Mouse (Mus musculus) hindbrain, postnatal 0 days (tissue): Measurements from ENCODE around the gene Arpp21. TPM values are rescaled to one million over a fixed set of nuclear protein-coding genes. Genes with fewer than 3 reads are reported as not detected.

Experiments
- ATAC-seq: fragments of 200-750 bp; cut with Nextera tagmentation; 2 replicates; pipeline ENCODE4 v1.8.0; 2017; ENCODE audit warnings: mild to moderate bottlenecking, moderate TSS enrichment, moderate library complexity
- DNase-seq: peaks from one replicate; pipeline ENCODE4 v3.0.0-alpha.2; 2015; ENCODE audit warnings: low spot score
- H3K27ac ChIP-seq: fragments of 300-500 bp; sonication (generic); 2 replicates; pipeline ENCODE4 v1.5.1; 2014; ENCODE audit warnings: mild to moderate bottlenecking
- H3K27me3 ChIP-seq: fragments of 300-500 bp; sonication (generic); 2 replicates; pipeline ENCODE4 v1.6.1; 2014; ENCODE audit warnings: low read length, mixed read lengths; ENCODE audit not compliant: insufficient read depth
- H3K36me3 ChIP-seq: fragments of 300-500 bp; sonication (generic); 2 replicates; pipeline ENCODE4 v1.6.1; 2014; ENCODE audit warnings: low read length, mixed read lengths; ENCODE audit not compliant: insufficient read depth
- H3K4me1 ChIP-seq: fragments of 300-500 bp; sonication (generic); 2 replicates; pipeline ENCODE4 v1.6.1; 2014; ENCODE audit warnings: antibody characterized with exemption, low read length, mixed read lengths; ENCODE audit not compliant: insufficient read depth
- H3K4me2 ChIP-seq: fragments of 300-500 bp; sonication (generic); 2 replicates; pipeline ENCODE4 v1.6.1; 2014; ENCODE audit warnings: low read depth, mild to moderate bottlenecking, low read length, moderate library complexity, mixed read lengths
- H3K4me3 ChIP-seq: fragments of 300-500 bp; sonication (generic); 2 replicates; pipeline ENCODE4 v1.5.1; 2014; ENCODE audit warnings: low read length
- H3K9ac ChIP-seq: fragments of 300-500 bp; sonication (generic); replicated peaks from 2 replicates; pipeline ENCODE4 v1.6.1; 2014; ENCODE audit warnings: mild to moderate bottlenecking, low read length, moderate library complexity, mixed read lengths
- H3K9me3 ChIP-seq: fragments of 300-500 bp; sonication (generic); 2 replicates; pipeline ENCODE4 v1.6.1; 2016; ENCODE audit warnings: low read length, mixed read lengths
- CTCF ChIP-seq: IDR thresholded peaks from 2 replicates; pipeline ENCODE4 v1.5.1; 2016; ENCODE audit warnings: antibody characterized with exemption, control low read depth, low read depth
- WGBS: fragments of 180-500 bp; shearing (Covaris S2); extraction: QIAGEN DNeasy Blood & Tissue Kit; methylation state at CpG from one replicate; pipeline ENCODE4 v1.1.7; 2014; 5-methylcytosine and 5-hydroxymethylcytosine counted together
- polyA plus RNA-seq: library from polyadenylated mRNA; unstranded; fragments of >200 nt; fragmentation: Nextera tagmentation; extraction: Ambion mirVana; gene quantifications from 2 replicates; pipeline ENCODE4 v1.2.1, GENCODE M21; 2015
- total RNA-seq: library from RNA; depleted of rRNA; stranded (reverse); fragments of >200 nt; gene quantifications from 2 replicates; pipeline ENCODE4 v1.2.3, GENCODE M21; 2014

Arpp21 gene
- total and polyA plus RNA-seq, 2 experiments from 2014 or later: 60.9 to 80.5 TPM

DNA sequence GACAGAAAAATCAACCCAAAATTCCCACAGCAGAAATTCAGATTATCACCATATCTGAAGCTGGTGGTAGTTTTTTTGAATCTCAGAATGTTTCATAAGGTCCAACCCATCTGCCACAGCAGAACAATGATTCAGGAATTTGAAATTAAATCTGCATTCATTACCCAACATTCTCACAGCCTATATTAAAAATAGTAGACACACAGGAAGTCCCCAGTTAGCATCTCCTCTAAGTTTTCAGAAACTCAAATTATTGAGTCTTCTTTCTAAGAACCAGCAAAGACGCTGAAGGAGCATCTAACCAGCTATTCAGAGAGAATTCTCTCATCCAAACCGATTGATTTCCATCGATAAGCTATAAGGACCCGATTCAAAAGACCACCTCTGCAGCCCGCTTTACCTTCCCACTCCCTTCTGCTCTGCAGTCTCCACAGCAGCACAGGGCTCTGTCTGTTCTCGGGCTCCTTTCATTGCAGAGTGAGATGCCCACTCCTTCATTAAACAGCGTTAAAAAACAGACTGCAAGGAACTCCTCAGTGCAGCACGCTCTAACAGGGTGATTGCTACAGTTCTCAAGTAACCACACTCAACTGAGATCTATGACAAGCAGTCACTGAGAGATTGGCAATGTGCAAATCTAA lies 3.7 kb downstream of the Arpp21 start:
- Histone ChIP-seq H3K27ac (peak overlapping the region; percentile 94), H3K36me3 (no peaks in the 10 kb centered on the region), H3K4me2 (peak overlapping the region; percentile 81), H3K9me3 (no peaks in the 10 kb centered on the region), H3K4me3 (peak overlapping the region; percentile 60), H3K9ac (peak overlapping the region; percentile 80), H3K4me1 (no peaks in the 10 kb centered on the region; the same call in 1 of the 2 replicates), H3K27me3 (no peaks in the 10 kb centered on the region)
- 45% methylated on average over 8 of the region's 8 CpGs for WGBS
- no peak for TF ChIP-seq CTCF
- no peak for ATAC-seq
- DNase-seq: peak; percentile 39

DNA sequence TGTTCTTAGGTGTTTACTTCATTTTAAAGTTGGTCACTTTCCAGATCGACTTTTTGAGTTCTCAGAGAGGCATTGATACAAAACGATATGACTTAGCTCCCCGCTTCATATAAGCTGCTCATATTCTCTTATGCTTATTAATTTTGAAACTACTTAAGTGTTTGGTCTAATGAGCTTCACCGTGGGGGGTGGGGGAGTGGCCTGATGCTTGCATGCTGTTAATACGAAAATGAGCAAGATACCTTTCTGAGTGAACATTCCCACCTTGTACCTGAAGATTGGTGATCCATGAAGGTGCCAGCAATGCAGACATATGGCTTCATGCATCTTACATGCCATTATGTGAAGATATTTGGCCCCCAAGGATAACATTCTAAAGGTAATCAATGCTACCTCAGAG lies 4.4 kb downstream of the Arpp21 start:
- peak overlapping the region; percentile 80 for H3K9ac ChIP-seq
- DNase-seq: peak; percentile 65

DNA sequence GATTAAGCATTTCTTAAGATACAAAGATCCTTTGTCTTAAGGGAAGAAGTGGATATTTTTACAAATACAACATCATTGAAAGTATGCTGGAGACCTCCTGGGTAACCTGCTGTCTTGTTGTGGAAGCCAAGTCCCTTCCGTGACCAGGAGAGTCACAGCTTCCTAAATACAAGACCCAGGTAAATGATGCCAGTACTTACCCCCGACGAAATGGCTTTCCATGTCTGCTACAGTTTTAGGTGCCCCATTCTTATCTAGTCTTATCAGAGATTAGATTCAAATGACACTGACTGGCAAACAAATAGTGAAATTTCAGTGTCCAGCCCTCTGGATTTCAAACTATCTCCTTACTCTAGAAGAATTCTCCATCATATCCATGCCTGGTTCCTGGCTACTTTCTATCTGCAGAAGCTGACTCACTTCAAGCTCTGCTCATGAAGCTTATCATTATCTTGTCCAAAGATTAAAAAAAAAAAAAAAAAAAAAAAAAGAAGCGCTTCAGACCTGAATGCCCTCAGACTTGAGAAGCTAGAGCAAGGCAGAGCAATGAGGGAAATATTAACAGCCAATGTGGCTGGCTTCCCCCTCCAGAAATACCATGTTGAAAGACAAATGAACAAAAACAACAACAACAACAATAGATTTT lies 4.9 kb downstream of the Arpp21 start:
- Histone ChIP-seq H3K27ac (peak overlapping the region; percentile 94), H3K9ac (peak overlapping the region; percentile 80), H3K4me1 (no peaks in the 10 kb centered on the region; the same call in 1 of the 2 replicates), H3K27me3 (no peaks in the 10 kb centered on the region), H3K4me3 (peak overlapping the region; percentile 60), H3K4me2 (peak overlapping the region; percentile 81), H3K9me3 (no peaks in the 10 kb centered on the region), H3K36me3 (no peaks in the 10 kb centered on the region)
- ATAC-seq (no peak), DNase-seq (no peak)
- WGBS: 67% methylated on average over 4 of the region's 4 CpGs
- no peak for TF ChIP-seq CTCF

More for the DNA sequence above, 4.4 kb downstream of the Arpp21 start:
- Histone ChIP-seq H3K27me3 (no peaks in the 10 kb centered on the region), H3K9me3 (no peaks in the 10 kb centered on the region), H3K27ac (peak overlapping the region; percentile 94; the same call in 1 of the 2 replicates), H3K4me3 (peak overlapping the region; percentile 60), H3K4me1 (no peaks in the 10 kb centered on the region; the same call in 1 of the 2 replicates), H3K36me3 (no peaks in the 10 kb centered on the region), H3K4me2 (peak overlapping the region; percentile 81)
- WGBS: 61% methylated on average over 5 of the region's 5 CpGs
- no peak for ATAC-seq
- TF ChIP-seq CTCF: no peak

DNA sequence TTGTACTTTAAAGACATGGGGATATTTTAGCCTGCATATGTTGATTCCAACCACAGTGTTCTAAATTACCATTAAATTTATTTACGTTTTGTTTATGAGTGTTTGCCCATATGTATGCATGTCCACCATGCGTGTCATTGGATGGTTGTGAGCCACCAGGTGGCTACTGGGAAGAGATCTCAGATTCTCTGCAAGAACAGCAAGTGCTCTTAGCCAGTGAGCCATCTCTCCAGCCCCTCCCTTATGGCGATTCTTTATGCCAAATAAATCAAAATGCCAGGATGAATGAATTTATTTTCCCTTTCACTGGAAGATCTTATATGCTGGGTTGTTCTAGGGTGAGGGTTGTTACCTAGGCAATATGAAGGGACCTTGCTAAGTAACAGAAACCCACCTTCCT lies 7.3 kb downstream of the Arpp21 start:
- no peak overlapping the region for H3K9ac ChIP-seq
- no peak overlapping the region for H3K4me3 ChIP-seq
- H3K27me3 ChIP-seq: no peaks in the 10 kb centered on the region
- H3K9me3 ChIP-seq: no peaks in the 10 kb centered on the region
- ATAC-seq (no peak), DNase-seq (no peak)
- H3K36me3 ChIP-seq: no peaks in the 10 kb centered on the region
- no peaks in the 10 kb centered on the region for H3K4me1 ChIP-seq
- H3K27ac ChIP-seq: no peak overlapping the region
- peak overlapping the region; percentile 31 for H3K4me2 ChIP-seq
- no peak for TF ChIP-seq CTCF
- 71% methylated on average over 3 of the region's 3 CpGs for WGBS

DNA sequence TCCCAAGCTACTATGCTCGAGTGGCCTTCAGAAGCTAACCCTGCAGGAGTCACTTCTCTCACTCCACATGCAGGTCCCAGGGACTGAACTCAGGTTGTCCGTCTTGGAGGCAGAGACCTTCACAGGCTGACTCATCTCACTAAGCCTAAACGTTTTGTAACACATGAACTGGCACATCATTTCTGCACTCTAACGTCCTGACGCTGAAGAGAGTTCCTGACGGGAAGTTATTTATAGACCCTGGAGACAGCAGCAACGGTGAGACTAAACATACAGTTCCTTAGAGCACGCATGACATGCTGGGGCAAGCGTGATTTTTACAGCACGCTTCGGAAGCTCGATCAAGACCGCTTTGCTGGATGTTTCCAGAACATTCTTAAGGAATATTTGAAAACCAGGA lies 8.6 kb downstream of the Arpp21 start:
- H3K9me3 ChIP-seq: no peaks in the 10 kb centered on the region
- H3K4me3 ChIP-seq: no peak overlapping the region
- H3K27ac ChIP-seq: no peak overlapping the region
- 70% methylated on average over 13 of the region's 13 CpGs for WGBS
- no peaks in the 10 kb centered on the region for H3K4me1 ChIP-seq
- DNase-seq (no peak), ATAC-seq (no peak)
- peak overlapping the region; percentile 31; the same call in 1 of the 2 replicates for H3K4me2 ChIP-seq
- H3K36me3 ChIP-seq: no peaks in the 10 kb centered on the region
- TF ChIP-seq CTCF: no peak
- no peak overlapping the region for H3K9ac ChIP-seq
- H3K27me3 ChIP-seq: no peaks in the 10 kb centered on the region

DNA sequence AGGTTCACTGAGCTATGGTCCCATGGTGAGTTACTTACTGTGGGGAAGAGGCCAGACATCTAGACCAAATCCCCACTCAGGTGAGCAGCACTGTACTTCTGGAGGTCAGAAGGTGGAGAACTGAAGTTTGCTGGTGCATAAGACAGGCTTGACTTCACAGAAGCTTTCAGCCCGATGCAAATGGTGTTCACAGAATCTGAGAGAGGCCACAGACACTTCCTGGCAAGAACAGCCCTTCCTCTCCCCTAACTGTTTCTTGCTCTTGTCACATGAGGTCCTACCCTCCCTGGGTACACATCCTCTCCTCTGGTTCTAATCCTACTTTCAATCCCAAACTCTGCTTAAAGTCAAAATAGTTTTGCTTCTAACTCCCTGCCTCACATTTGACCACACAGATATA lies 9.2 kb downstream of the Arpp21 start:
- no peak for DNase-seq
- no peak for ATAC-seq
- Histone ChIP-seq H3K9ac (no peak overlapping the region), H3K9me3 (no peaks in the 10 kb centered on the region), H3K4me3 (no peak overlapping the region), H3K4me2 (no peak overlapping the region), H3K27ac (no peak overlapping the region), H3K4me1 (no peaks in the 10 kb centered on the region), H3K36me3 (no peaks in the 10 kb centered on the region), H3K27me3 (no peaks in the 10 kb centered on the region)
- 67% methylated on average over 1 of the region's 1 CpGs for WGBS
- no peak for TF ChIP-seq CTCF

DNA sequence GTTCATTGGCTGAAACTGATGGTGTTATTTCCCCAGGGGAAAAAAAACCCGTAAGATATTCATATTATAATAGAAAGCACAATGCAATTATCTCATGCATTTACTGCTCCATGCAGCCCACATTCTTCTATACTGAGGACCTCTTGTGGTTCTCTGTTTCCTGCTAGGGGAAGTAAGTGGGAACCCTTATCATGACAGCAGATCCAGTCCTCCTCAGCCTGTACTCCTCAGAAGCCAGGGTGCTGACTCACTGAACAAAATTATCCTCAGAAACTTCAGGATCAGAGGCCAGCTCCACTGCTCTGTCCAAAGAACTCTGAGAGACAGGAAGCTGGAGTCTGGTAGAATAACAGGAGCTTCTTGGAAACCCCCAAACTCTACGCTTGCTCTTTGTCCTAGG lies 10.7 kb downstream of the Arpp21 start:
- H3K9me3 ChIP-seq: no peaks in the 10 kb centered on the region
- H3K4me1 ChIP-seq: no peaks in the 10 kb centered on the region
- H3K4me3 ChIP-seq: no peak overlapping the region
- H3K4me2 ChIP-seq: no peak overlapping the region
- DNase-seq (no peak), ATAC-seq (0 out of 2 replicates have a peak, but pooled peaks have one; percentile 12)
- no peaks in the 10 kb centered on the region for H3K27me3 ChIP-seq
- TF ChIP-seq CTCF: no peak
- H3K9ac ChIP-seq: no peak overlapping the region
- 72% methylated on average over 2 of the region's 2 CpGs for WGBS
- H3K27ac ChIP-seq: no peak overlapping the region
- H3K36me3 ChIP-seq: no peaks in the 10 kb centered on the region
